Mouse (Mus musculus) adrenal gland, postnatal 10 days (tissue): ENCODE measurements around the gene Serinc2. TPM values are rescaled to one million over a fixed set of nuclear protein-coding genes. Genes with fewer than 3 reads are reported as not detected.
A peak's percentile ranks its signal among the peaks of the same experiment; 100 is the strongest.

ENCODE experiments used
- DNase-seq: peaks from one replicate; pipeline ENCODE4 v3.0.0; 2021; ENCODE audit warnings: mixed read lengths
- long read RNA-seq, 2 experiments: library from polyadenylated mRNA; stranded (forward); transcript quantifications; one replicate each; pipeline ENCODE4 v2.0.0; 2021
- total RNA-seq, 2 experiments: library from RNA; stranded (reverse); gene quantifications; 2 replicates each; pipeline ENCODE4 v1.2.3; 2021

Gene Serinc2
- total RNA-seq = 1 to 10 TPM; 2.9 to 5.1 TPM
- long read RNA-seq, experiment 1, partial matches to known transcripts = 1 of 5 reads
- long read RNA-seq, experiment 1, other reads (novel, unspliced or antisense) = 2 of 5 reads
- long read RNA-seq, experiment 2, partial matches to known transcripts = 0 of 4 reads
- long read RNA-seq, experiment 2, other reads (novel, unspliced or antisense) = 0 of 4 reads

DNA sequence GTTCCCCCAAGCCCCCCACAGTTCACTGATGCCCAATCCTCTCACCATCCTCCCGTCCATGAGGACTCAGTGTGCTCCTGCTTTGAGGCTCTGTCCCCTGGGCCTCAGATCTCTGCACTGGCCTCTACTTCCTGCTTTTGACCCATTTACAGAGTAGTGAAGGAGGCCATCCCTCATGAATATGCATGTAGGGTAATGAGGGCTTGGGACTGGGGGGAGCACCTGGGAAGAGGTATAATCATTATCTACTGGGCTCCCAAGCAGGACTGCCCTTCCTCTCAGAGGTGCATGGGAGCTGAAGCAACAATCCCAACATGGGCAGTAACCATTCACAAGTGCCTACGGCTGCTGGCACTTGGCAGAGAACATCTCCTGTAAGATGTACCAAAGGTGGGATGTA is at the start of gene Serinc2:
Gene Serinc2 (minus strand): TSS at position 101 of the 400 bp plus-strand sequence.
- no peak for DNase-seq

DNA sequence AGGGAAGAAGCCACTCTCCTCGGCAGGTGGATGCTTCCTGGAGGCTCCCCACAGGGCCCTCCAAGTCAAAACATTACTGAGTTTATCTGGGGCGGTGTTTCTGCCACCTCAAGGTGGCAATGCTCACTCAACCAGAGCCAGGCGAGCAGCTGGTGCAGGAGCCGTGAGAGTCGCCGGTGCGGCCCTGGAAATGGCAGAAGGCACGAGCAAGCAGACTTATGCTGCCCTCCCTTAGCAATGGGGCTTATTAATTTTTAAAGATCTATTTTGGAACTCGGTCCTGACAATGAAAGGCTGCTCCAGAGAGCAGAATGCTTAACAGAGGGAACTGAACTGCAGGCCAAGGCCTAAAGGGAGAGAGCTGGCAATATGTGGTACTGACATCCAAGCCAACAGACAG is 48.4 kb upstream of the Serinc2 start:
- no peak for DNase-seq

DNA sequence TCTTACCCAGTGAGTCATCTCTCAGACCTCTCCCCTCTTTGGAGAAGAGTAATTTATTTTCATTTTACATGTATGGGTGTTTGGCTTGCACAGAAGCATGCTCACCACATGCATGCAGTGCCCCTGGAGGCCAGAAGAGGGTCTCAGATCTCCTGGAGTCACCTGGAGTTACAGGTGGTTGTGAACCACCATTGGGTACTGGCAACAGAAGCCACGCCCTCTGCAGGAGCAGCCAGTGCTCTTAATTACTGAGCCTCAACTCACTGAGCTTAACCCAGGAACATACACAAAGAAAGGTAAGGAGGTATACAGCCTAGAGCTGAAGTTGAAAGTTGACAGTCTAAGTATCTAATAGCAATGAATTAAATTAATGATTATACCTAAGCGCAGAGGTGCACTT is 46.4 kb upstream of the Serinc2 start:
- no peak for DNase-seq

DNA sequence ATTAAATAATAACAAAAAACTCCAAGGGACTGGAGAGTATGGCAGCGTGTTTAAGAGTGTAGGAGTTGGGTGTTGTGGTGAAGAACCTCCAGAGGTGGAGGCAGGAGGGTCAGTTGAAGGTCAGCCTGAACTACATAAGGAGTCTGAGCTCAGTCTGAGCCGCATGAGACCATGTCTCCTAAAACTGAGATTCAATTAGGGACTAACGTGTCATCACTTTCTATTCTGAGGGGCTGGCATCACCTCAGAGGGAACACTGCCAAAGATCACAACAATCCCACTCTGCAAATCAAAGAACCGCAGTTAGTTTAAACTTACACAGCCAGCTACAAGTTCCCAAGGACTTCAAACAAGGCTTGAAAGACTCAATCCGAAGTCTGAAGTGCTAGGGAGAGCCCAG is 44.6 kb upstream of the Serinc2 start:
- no peak for DNase-seq

DNA sequence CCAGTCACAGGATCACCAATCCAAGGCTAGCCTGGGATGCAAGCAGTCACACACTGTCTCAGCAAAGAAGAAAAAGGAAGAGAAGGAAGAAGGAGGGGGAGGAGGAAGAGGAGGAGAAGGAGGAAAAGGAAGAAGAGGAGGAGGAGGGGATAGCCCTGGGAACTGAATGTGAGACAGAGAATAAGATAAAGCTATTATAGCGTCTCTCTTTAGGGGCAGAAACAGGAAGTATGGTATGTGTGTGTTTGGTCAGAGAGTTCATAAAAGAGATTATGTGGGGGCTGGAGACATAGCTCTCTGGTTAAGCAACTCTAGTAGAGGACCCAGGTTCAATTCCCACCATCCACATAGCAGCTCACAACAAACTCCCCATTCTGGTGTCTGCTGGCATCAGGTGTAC is 44.2 kb upstream of the Serinc2 start:
- DNase-seq = no peak

DNA sequence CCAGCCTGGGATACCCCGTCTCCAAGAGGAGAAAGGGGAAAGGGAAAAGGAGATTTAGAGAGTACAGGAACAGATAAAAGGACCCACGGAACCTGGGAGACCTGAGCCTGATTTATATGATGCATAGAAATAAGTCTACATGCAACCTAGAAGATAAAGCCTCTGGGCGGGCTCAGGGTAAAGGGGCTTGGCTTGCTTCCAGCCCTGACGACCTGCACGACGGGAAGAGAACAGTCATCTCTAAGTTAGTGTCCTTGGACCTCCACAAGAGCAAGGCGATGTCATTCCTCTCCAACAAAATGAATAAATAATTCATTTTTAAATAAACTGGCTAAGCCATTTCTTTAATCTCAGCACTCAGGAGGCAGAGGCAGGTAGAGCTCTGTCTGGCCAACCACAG is 43.6 kb upstream of the Serinc2 start:
- peak; percentile 40 for DNase-seq

DNA sequence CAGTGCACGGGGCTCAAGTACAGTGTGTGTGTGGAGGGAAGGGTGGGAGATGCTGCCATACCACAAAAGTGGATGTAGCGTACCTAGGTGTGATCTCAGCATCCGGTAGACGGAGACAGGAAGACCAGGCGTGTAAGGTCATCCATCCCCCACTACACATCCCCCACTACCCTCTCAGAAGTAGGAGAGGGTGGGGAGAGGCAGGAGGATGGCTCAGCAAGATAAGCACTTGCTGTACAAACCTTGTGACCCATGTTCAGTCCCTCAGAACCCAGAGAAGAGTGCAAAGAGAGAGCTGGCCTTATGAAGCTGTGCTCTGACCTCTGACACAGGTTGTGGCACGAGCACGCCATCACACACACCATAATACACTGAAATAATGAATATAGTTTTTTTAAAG is 42.6 kb upstream of the Serinc2 start:
- no peak for DNase-seq

DNA sequence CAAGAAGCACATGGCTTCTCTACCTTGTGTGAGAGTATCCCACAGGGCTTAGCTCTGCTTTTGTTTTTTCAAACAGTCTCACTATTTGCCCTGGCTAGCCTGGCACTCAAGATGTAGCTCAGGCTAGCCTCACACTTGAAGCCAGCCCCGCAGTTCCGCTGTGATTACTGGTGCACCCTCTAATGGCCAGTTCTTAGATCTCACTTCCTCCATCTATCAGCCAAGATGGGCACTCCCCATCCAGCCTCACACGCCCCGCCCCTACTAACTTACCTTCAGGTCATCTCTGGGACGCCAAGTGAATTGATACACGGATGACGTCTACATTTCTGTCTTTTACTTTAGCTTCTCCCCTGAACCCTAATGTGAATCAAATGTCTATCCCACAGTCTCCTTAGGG is 40.6 kb upstream of the Serinc2 start:
- no peak for DNase-seq

DNA sequence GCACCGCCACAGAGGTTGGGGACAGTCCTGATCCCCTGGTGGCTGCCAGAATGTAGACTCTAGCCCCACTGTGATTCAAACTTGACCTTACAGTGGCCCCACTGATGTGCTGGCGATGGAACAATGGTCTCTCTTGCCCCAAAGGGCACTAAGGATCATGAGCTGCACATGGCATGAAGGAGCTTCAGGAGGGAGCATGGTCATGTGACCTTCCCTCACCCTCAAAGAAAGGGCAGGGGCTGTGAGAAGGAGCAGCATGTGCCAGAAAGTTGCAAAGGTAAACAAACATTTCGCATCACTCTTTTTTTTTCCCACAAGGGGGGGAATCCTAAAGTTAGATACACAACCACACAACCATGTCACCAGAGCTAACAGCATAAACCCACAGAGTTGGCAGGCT is 39.1 kb upstream of the Serinc2 start:
- DNase-seq = no peak

DNA sequence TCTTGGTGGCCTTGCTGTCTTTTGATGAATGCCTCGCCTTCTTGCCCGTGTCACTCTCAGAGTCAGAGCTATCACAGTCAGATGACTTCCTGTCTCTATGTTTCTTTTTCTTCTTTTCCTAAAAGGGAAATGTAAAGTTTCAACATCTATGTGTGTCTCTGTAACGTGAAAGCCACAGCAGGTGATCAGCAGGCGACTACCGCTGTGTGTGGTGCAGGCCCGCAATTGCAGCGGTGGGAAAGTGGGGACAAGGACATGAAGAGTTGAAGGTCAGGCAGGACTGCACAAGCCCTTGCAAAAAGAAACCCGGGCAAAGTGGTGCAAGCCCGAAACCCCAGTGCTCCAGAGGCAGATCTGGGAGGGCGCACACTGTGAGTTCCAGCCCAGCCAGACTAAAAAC is 37.7 kb upstream of the Serinc2 start:
- DNase-seq = peak; percentile 26

DNA sequence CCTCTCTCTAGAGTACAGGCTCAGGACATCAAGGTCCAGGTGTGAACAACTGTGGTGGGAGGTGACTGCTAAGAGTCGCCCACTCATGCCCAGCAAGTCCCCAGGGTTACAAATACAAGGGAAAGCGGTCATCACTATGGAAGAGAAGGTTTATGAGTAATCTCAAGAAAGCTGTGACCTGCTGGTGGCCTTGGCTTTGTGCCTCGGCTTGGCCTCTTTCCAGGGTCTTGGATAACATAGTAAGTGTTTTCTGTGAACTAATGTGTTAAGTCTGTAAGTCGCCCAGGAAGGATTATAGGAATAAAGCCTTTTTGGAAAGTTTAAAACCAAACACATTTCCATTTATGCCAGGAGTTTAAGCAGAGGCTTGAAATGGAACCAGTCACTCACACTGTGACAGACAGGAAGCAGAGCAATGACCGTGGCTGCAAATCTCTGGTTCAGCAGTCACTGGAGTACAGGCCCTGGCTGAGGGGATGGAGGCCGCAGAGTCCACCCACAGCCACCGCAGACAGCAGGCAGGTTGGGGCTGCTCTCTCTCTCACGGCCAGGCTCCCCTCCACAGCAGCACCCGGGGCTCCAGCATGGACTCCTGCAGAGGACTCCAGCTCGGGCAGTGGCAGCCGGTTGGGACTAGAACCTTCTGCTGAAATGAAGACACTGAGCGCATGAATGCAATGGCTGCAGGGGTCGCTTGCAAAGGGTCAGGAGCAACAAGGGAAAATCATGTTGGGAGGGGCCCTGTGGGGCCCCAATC is 36.9 kb upstream of the Serinc2 start:
- DNase-seq = peak; percentile 89

DNA sequence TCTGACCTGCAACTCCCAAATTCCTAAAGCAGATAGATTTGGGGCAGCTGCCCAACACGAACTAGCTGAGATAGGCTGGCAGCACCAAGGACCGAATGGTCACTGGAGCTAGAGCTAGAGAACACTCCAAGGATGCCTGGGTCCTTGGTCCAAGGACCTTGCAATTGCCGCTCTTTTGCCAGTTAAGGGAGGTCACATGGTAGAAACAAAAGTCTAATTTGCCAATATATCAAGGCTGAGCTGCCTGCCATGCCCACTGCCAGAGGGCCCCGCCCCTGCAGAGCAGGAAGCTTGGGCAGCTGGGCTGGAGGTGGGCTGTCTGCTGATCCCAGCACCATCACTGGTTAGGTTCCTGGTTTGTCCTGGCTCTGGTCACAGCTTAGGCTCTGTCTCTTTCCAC is 34.5 kb upstream of the Serinc2 start:
- DNase-seq = peak; percentile 30

DNA sequence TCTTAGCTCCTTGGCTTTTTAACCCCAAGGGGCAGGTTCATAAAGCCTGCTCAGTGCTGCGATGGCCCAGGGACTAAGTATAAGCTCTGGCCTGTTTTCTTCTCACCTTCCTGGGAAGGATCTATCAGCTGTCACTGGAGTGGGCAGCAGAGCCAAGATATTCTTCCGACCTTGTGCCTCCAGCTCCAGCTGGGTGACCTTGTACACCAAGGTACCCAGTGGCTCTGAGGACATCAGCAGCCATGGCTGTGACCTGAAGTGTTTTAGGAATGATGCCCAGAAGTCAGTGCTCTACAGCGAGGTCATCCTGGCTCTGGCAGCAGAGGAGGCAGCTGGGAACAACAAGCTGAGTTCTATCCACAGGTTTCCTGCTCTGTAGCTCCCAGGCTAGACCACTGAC is 33.5 kb upstream of the Serinc2 start:
- DNase-seq = peak; percentile 26

DNA sequence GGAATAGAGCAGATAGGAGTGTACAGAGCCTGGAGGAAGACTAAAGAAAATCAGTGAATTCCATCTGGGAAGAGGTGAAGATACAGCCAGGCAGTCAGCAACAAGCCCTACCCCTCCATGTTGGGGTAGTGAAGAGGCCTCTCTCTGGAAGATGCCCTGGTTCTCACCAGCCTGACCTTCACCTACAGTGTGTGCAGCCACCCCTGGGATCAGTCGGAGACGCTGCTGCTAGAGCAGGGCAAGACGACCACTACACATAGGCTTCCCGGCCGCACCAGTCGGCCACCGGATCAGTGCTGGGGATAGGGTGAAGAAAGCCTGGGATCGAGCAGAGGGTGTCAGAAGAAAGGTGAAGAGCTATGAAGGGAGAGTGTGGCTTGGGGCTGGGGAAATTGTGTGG is 30.2 kb upstream of the Serinc2 start:
- no peak for DNase-seq

DNA sequence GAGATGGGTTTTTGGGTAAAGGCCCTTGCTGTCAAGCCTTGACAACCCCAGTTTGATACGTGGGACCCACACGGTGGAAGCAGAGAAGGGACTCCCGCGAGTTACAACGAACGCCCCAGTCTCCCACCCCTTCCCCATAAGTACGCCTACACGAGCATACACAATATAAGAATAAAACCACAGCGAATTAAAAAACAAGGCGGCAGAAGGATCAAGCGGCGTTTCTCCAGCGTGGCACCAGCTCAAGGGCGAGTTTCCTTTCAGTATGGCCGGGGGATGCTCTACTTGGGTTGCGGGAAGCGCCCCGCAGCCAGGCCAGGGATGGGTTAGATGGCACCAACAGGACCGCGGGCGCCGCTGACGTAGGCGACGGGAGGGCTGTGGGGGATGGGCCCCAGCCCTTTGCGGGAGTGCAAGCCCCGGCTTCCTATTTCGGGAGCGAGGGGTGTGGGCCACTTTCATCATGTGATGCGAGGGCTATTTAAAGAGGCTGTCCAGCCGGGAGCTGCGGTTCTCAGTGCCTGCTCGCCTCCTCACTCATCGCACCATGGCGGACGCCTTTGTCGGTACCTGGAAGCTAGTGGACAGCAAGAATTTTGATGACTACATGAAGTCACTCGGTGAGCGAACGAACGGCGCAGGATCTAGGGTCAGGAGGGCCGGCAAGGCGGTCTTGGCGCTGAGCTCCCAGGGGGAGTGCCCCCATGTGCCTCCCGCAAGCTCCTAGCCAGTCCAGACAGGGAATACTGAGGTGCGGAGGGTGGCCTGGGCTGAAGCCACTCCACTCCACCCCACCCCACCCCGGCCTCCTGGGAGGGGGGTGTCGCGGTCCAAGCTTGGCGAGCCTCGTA is 29.5 kb upstream of the Serinc2 start, which contains the start of the genes Fabp3 and Gm10570:
Gene Fabp3 (plus strand): TSS at position 365 of the 851 bp plus-strand sequence.
Gene Gm10570 (minus strand): TSS at position 444 of the 851 bp plus-strand sequence.
- DNase-seq = peak; percentile 51

DNA sequence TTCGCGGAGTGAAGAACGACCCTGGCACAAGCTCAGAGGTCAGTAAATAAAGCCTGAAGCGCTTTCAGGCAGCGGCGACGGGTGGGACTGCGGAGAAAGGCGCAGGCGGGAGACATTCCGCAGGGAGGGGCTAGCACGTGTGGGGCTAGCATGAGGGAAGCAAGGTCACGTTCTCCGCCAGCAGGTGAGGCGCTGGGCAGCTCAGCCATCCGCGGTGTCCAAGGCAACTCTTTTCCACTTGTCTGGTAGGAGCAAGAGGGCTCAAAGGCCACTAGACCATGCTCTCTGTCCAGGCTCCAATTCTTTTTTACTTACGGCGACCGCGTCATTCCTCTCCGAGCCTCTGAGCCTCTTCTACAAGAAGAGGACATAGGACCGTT is 28.8 kb upstream of the Serinc2 start:
- peak; percentile 53 for DNase-seq

DNA sequence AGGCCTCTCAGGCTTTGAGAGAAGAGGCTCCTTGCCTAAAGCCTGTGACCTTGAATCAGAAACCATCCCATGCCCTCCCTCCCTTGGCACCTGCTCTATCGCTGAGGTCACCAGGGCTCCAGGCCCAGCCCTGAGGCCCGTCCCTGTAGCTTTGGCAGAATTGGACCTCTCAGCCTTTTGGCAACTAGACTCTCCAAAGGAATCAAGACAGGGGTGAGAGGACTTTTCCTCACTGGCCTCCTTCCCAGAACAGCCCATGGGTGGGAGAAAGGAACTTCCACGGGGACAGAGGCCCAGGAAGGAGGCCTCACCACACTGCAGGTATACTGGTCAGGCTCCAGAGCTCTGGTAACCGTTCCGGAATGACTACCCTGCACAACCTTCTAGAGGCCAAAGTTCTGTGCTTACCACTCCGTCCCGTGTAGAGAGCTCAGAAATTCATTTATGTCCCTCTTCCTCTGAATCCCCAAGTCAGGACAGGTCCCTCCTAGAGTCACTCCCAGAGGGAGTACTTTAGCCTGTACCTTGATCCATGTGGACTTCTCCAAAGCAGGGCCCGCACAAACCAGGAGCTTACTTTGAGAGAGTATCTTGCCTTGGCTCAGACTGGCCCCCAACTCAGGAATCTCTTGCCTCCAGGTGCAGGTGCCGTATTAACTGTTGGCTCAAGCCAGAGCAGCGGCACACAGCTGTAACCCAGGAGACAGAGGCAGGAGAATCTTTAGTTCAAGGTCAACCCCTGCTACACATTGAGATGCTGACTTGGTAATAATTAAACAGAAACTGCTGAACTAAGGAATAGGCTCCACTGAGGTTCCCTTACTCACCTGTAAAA is 28.0 kb upstream of the Serinc2 start:
- DNase-seq = peak; percentile 77

DNA sequence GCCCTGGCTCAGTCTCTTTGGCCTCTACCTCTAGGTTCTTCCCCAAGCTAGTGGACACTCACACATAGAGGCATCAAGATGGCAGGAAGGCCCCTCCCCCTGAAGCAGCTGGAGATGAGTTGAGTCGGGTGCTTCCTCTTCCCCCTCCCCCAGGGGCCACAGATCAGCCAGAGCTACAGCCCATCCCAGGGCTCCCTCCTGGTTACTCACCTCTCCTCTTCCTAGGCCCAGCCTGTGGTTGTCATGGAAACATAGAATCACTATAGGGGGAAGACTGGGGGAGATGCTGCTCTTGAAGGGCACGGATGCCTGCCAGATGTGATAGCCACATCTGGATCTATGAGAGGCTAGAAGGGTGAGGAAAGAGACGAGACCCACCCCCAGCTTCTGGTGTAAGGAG is 25.7 kb upstream of the Serinc2 start:
- DNase-seq = no peak

DNA sequence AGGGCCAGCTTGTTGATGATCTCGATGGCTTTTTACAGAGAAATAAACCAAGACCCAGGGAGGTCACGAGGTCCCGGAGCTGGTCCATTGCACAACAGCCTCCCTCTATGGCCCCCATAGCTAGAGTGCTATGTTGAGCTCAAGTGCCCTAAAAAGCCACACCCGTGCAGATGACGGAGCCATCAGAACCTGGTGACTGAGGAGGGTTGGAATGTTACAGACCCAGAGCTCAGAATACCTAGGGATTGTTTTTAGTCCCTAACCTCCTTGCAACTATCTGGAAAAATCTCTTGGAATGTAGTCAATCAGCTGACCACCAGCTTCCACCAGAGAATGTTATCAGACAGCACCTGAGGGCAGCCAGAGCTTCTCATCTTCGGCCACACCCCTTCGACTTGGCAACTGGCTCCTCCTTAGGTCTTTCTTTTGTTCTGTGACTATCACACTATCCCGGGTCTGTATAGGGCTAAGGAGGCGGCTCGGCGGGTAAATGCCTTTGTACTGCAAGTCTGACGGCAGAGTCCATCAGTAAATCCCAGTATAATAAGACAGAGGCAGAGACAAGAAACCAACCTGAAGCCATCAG is 23.4 kb upstream of the Serinc2 start:
- no peak for DNase-seq

DNA sequence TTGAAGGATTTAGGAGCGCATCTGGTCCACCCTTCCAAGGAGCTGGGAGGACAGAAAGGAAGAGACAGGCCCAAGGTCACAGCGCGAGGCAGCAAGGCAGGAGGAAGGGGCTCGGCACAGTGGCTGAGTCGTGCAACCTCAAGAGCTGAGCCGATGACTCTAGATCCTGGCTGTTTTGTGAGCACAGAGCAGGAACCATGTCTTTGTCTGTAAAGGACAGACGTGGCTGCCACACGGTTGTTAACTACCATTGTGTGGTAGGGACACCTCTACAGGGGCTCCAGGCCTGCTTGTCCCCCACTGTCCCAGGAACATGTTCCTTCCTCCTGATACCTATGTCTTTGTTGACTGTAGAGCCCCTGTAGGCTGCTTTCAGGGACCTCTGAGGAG is 20.6 kb upstream of the Serinc2 start:
- no peak for DNase-seq

DNA sequence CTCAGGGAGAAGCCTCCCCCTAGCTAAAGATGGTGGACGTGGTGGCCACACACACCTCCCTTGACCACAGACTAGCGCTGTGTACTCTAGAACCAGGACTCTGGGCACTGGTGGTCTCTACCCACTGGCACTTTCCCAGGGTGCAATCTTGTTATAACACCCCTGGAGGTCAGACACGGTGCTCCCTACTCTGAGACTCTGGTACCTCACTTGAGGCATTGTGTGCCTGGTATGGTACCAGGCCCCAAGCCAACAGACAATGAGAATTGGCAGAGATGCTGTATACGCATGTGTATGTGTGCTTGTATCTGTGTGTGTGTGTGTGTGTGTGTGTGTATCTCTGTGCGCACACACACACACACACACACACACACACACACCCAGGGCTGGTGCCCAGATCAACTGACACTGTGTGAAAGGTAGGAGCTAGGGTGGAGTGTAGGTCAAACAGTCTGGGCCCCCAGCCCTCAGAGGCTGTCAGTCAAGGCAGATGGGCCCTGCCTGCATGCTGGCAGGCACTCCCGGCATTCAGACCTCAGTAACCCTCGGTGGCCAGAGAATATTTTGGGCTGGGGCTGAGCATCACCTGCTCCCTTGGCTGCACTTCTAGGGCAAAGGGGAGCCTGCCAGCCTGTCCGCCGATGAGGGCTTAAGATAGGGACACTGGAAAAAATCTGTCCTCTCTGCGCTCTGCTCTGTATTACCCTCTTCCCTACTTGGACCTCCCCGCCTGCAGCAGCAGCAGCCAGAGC is 20.0 kb upstream of the Serinc2 start:
- DNase-seq = peak; percentile 54
